Mouse (Mus musculus) liver, embryonic 18 days (tissue): ENCODE data around the gene Hist2h2ac. TPM values are rescaled to one million over a fixed set of nuclear protein-coding genes. Genes with fewer than 3 reads are reported as not detected.

ENCODE experiments used
- polyA plus RNA-seq: library from polyadenylated mRNA; depleted of rRNA; stranded (reverse); fragments of >200 nt; gene quantifications from 2 replicates; pipeline ENCODE4 v1.2.3, GENCODE M21; 2012; rRNA removed

The Hist2h2ac gene
- polyA plus RNA-seq, 1 experiment, result 7.7 TPM

Other genes starting within 250 kb of the Hist2h2ac start
- 16.3 and 19.0 TPM in 2 replicates for gene Plekho1, start 224.9 kb downstream of the Hist2h2ac start, polyA plus RNA-seq
- 4.7 and 5.3 TPM in 2 replicates for gene Vps45, start 162.4 kb downstream of the Hist2h2ac start, polyA plus RNA-seq
- gene Otud7b, start 116.4 kb downstream of the Hist2h2ac start, polyA plus RNA-seq, result 3.6 and 3.7 TPM in 2 replicates
- gene Mtmr11, start 58.9 kb downstream of the Hist2h2ac start, polyA plus RNA-seq, result 9.6 and 12.3 TPM in 2 replicates
- 26.1 and 26.7 TPM in 2 replicates for gene Sf3b4, start 48.5 kb downstream of the Hist2h2ac start, polyA plus RNA-seq
- 0.30 and 0.41 TPM in 2 replicates for gene Sv2a, start 39.7 kb downstream of the Hist2h2ac start, polyA plus RNA-seq
- 29.2 and 31.1 TPM in 2 replicates for gene Bola1, start 1.2 kb downstream of the Hist2h2ac start, polyA plus RNA-seq
- gene Hist2h2ab, start 1.0 kb downstream of the Hist2h2ac start, polyA plus RNA-seq, result 0.42 and 0.82 TPM in 2 replicates
- 8.3 and 14.1 TPM in 2 replicates for gene Hist2h2be, start 239 bp upstream of the Hist2h2ac start, polyA plus RNA-seq
- 31.1 and 37.7 TPM in 2 replicates for gene Hist2h3c2, start 18.2 kb upstream of the Hist2h2ac start, polyA plus RNA-seq
- gene Hist2h2aa2, start 19.4 kb upstream of the Hist2h2ac start, polyA plus RNA-seq, result 39.3 and 40.4 TPM in 2 replicates
- gene Hist2h2aa1, start 24.6 kb upstream of the Hist2h2ac start, polyA plus RNA-seq, result 83.3 and 119 TPM in 2 replicates
- 1.9 and 8.4 TPM in 2 replicates for gene Hist2h3c1, start 25.8 kb upstream of the Hist2h2ac start, polyA plus RNA-seq
- gene Hist2h4, start 42.4 kb upstream of the Hist2h2ac start, polyA plus RNA-seq, result 4.5 and 4.7 TPM in 2 replicates
- 30.7 and 34.8 TPM in 2 replicates for gene Hist2h3b, start 47.8 kb upstream of the Hist2h2ac start, polyA plus RNA-seq
- 7.1 and 7.9 TPM in 2 replicates for gene Hist2h2bb, start 48.9 kb upstream of the Hist2h2ac start, polyA plus RNA-seq
- gene Fcgr1, start 73.1 kb upstream of the Hist2h2ac start, polyA plus RNA-seq, result 9.7 and 11.7 TPM in 2 replicates
- 0.05 and 0.07 TPM in 2 replicates for gene BC107364, start 231.4 kb upstream of the Hist2h2ac start, polyA plus RNA-seq